Mouse (Mus musculus): ENCODE measurements at regions not wholly inside any gene's neighbourhood (a gene's known extent, or its start where the extent isn't known, plus 50 kb on each side); places are given as distances from the start of the nearest gene placed in this dataset.

DNA sequence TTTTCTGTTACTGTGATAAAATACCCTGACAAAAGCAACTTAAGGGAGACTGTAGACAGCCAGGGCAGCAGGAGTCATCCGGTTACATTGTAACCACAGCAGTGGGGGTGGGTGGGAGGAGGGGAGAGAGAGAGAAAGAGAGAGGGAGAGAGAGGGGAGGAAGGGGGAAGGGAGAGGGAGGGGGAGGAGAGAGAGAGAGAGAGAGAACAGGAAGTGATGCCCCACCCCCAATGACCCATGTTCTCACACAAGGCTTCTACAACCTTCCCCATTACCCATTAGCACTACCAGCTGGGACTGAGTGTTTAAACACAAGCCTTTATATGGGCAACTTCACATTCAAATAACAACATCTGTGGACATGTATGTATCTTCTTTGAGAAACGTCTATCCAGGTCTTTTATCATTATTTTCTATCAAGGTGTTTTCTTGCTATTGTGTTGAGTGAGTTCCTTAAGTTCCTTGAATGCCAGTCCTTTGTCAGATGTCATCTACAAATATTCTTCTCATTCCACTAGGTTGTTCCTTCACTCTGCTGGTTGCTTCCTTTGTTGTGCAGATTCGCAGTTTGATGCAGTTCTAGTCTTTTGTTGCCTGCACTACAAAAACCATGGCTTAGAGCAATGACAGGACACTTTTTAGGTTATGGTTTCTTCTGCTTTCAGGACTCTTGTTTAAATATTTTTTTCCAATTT is 274.7 kb upstream of the Ddx18 start:
- no peak for DNase-seq

- DNase-seq = no peak
These were observed 265.8 kb upstream of the Ddx18 start for GRCm38 (mm10) chr1:121833559-121833958.

DNA sequence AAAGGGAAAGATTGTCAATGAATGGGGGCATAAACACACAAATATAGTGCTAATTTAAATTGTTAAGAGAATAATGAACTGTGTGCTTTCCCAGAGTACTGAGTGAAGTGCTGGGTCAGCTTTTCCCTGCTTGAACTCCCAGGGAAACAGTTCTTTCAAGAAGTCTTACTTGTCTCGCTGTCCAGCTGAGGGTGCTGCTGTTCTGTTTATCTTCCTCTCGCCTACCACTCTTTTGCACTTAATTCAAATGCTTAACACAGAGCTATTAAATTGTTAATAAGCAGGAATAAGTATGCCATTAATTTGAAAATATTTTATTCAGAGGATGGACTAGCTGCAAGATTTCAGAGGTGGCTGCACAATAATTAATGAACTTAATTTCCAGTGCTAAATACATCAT is 262.5 kb upstream of the Ddx18 start:
- no peak for DNase-seq

- no peak for DNase-seq
These were observed 255.2 kb upstream of the Ddx18 start for GRCm38 (mm10) chr1:121822950-121823349.

DNA sequence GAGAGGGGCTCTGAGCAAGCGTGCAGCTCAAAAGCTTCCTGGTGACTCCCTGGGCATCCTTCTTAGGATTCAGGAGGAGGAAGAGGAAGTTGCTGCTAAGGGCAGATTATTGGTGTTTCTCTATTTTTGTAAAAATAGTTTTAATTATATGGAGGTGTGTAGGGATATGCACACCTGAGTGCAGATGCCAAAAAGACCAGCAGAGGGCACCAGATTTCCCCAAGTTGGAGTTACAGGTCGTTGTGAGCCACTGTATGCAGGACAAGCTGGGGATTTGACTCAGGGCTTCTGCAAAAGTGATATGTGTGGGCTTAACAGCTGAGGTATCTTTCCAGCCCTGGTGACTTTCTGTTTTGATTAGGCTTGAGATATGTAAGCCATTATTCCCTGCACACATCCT is 235.5 kb upstream of the Ddx18 start:
- DNase-seq = no peak

DNA sequence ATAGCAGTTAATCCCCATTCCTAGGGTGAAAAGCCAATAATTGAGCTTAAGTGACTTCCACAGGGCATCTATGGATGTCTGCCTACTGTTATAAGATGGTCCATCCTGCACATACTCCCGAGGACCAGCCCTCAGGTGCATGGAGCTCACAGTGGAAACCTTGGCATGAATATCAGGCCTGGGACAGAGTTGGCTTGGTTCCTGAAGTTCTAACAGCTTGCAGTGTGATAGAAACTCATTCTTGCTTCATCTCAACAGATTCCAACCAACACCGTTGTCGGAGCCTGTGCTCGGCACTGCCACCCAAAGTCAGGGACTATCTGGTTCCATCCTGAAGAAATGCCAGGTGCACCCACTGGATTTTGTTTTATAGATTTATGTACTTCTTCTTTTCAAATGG is 234.7 kb upstream of the Ddx18 start:
- no peak for DNase-seq

GRCm38 (mm10) chr1:121798502-121798901 is 230.7 kb upstream of the Ddx18 start:
- DNase-seq = peak; percentile 30

GRCm38 (mm10) chr1:121795024-121795786 is 227.4 kb upstream of the Ddx18 start:
- DNase-seq = no peak

DNA sequence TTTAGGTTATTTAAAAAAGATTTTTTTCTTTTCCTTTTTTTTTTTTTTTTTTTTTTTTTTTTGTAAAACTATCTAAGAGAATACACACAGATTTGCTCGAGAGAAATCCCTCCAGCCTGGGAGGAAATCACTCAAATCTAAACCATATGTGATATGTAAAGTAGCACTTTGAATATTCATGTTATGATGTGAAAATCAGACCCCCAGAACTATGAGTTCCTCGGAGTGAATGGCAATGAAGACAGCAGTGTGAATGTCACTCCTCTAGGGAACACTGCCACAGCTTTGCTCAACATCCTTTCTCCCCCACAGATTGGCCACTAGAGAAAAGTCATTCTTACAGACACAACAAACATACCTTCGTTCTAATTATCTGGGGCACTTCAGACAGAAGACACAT is 217.8 kb upstream of the Ddx18 start:
- no peak for DNase-seq

DNA sequence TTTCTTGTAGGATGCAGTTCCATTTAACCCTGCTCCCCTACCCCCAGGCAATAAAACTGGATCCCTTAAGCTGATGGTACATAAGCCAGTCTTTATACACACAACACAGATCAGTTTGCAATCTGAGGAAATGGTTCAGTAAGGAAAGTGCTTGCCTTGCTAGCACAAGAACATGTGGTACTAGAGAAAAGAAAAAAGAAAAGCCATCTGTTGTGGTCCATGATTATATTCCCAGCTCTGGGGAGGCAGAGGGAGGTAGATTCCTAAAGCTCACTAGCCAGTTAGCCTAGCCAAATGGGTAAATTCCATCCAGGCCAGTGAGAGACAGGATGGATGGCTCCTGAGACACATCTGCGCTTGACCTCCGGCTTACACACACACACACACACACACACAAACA is 206.2 kb upstream of the Ddx18 start:
- DNase-seq = no peak

- no peak for DNase-seq
These were observed 203.7 kb upstream of the Ddx18 start for GRCm38 (mm10) chr1:121771444-121771843.

GRCm38 (mm10) chr1:121770936-121771335 is 203.1 kb upstream of the Ddx18 start:
- no peak for DNase-seq

DNA sequence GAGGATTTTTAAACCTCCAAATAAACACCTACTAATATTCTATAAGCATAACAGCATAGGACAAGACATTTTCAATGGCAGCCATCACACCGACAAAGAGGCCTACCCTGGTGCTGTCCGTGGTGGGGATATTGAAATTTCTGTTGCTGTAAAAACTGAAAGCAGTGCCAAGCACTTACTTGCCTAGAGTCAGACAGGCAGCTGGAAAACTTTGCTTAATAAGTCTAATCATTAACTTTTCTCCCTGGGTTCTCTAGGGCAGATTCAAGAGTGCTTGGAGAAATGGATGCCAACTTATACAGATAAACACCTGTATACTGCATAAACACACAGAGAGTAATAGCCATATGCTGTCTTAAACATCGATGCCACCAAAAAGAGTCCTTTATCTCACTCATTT is 192.3 kb upstream of the Ddx18 start:
- DNase-seq = no peak

GRCm38 (mm10) chr1:121745181-121745580 is 177.4 kb upstream of the Ddx18 start:
- DNase-seq = no peak

DNA sequence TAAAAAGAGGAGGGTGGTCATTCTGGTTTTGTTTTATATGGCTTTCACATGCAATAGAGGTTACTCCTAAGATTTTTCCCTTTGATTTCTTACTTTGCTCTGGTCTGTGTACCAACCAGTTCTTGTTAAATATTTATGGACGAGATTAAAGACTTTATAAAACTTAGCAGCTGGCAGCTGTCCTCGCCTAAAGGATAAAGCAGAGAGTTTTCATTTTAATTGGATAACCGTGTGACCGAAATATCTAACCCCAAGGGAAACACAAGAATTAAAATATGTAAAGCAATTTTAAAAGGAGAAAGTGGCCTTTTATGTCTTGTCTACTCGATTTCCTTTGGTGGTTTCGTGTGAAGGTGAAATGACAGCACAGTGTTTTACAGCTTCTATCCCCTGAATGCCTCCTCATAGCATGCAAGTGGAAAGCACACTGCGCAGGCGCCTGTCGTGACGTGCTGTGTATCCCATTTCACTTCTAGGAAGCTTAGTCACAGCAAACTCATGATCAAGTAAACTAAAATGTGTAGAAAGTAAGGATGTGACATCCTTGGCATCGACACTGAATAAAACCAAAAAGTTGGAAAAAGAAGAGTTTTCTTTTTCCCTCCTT is 167.4 kb upstream of the Ddx18 start:
- no peak for DNase-seq

- no peak for DNase-seq
These were observed 166.8 kb upstream of the Ddx18 start for GRCm38 (mm10) chr1:121734456-121735112.

DNA sequence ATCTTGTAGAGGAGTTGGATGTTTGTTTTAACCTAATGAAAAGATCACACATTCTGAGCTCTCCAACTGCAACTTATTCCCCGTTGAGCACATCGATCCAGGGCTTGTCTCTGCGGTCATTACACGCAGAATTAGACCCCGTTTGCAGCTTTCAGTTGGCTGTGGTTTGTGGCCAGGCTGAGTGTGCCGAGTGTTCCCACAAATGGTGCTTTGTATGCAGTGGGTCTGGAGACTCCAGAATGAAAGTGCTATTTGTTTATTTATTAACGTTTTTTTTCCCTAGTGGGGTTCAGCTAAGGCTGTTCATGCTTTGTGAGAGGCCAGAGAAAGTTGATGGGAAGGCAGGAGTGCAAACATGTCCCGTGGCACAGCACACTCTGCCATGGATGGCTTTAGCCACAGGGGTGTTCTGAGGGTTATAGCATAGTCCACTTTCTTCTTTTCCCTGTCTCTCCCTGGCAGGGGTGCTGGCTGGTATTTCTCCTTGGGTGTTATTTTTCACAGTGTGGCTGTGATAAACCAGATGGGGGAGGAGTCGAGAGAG is 141.6 kb upstream of the Ddx18 start:
- DNase-seq = no peak

- DNase-seq = no peak
These were observed 140.5 kb upstream of the Ddx18 start for GRCm38 (mm10) chr1:121708301-121708700.

DNA sequence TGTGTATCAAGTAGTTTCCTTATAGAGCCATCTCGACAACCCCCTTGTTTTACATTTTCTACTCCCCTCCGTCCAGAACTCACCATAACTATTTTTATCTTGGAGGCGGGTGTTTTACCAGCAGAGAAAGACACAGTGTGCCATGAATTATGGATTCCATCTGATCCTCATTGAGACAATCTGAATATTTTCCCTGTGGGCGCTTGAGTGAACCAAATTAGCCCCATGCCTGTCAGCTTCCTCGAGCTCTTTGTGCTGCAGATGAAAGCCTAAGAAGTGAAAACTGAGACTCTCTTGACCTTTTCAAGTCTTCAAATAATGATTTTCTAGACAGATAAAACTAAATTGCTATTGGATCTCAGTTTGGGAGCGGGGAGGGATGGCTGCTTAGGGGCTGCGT is 134.0 kb upstream of the Ddx18 start:
- no peak for DNase-seq

DNA sequence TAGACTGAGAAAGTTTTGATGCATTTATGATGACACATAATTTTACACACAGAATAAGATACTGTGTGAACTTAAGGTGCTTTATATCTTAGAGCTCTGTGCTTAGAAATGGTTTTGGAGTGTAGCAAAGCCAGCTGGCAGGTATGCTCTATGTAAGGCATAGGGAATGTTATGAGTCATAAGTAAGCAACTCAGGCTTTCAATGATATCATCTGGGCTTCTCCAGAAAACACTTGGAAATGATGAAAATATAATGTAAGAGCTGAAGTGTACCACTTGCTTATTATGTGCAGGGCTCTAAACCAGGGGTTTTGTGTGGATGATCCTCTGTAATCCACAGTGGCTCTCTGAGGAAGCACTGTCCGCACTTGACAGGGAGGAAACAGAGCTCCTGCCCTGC is 86.1 kb upstream of the Ddx18 start:
- DNase-seq = peak; percentile 3

GRCm38 (mm10) chr1:121650071-121650470 is 82.3 kb upstream of the Ddx18 start:
- DNase-seq = no peak

GRCm38 (mm10) chr1:121631466-121631865 is 63.7 kb upstream of the Ddx18 start:
- DNase-seq = no peak

DNA sequence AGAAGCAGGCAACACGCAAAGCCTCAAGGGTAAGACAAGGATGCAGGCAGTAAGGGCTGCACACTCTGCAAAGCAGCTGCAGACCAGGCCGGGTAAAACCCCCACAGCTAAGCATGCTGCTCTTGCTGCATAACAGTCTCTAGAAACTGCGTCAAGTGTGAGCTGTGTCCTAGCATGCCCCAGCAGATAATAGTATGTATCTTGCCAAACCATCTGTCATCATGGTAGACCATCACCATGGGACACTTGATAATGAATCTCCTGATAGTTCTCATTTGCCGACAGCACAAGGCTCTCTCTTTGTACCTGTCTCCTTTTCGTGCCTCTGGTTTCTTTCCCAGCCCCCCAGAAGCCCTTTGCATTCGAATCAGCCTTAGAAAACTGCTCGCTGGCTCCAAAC is 52.5 kb upstream of the Ddx18 start:
- no peak for DNase-seq

Data from right cerebral cortex, adult 18-20 months (tissue).